Mouse (Mus musculus) liver, postnatal 0 days (tissue): ENCODE data around the gene Gm11037.

Source experiments
- CTCF ChIP-seq: sonication (generic); IDR thresholded peaks from 2 replicates; pipeline ENCODE4 v1.5.1; 2016; ENCODE audit warnings: antibody characterized with exemption, low read depth
- EP300 ChIP-seq: IDR thresholded peaks from 2 replicates; pipeline ENCODE4 v1.6.1; 2016; ENCODE audit warnings: antibody characterized with exemption, low read depth, mild to moderate bottlenecking

DNA sequence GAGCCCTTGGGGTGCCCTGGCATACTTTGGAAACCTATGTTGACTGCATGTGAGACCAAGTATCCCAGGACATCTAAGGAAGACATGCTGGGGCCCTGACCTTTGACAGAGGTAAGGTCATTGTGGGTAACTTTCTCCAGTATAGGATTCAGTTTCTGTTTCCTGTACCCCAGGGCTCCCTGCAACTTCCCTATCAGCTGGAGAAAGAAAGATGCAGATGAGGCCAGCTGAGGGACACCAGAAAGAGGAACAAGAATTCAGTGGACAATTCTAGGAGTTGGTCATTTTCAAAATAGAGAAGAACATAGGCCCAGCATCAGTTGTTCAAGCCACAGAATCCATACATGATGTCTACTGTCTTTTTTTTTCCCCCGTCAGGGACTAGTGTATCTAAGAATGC, 43.7 kb upstream of the Gm11037 start:
- TF ChIP-seq CTCF (no peak), EP300 (no peak)
